Mouse (Mus musculus) heart, embryonic 14.5 days (tissue): ENCODE measurements around the gene Tor1a. TPM values are rescaled to one million over a fixed set of nuclear protein-coding genes. Genes with fewer than 3 reads are reported as not detected.
"Not testable (repeated sequence)": the region's sequence is repeated elsewhere in the genome, so short reads cannot be mapped to it uniquely, and the experiment has no call there.

ENCODE experiments used
- ATAC-seq: fragments of 200-750 bp; cut with Nextera tagmentation; 2 replicates; pipeline ENCODE4 v1.8.0; 2017; ENCODE audit warnings: low read depth, moderate TSS enrichment; ENCODE audit not compliant: insufficient number of reproducible peaks, insufficient read depth, low FRiP score
- H3K27ac ChIP-seq, 2 experiments: fragments of 200-500 bp in 1 of 2; fragments of 300-500 bp in 1 of 2; sonication (generic) in 1 of 2; replicated peaks in 1 of 2; 2 replicates each; pipeline ENCODE4 v1.5.1; 2012 to 2014; ENCODE audit warnings: low read depth in 2 of 2, low read length in 2 of 2, control low read depth in 1 of 2, mild to moderate bottlenecking in 1 of 2, mixed read lengths in 1 of 2; ENCODE audit not compliant: control insufficient read depth in 1 of 2, insufficient read depth in 1 of 2
- H3K27me3 ChIP-seq: fragments of 300-500 bp; sonication (generic); 2 replicates; pipeline ENCODE4 v1.6.1; 2014; ENCODE audit warnings: mild to moderate bottlenecking, low read length, control low read depth; ENCODE audit not compliant: control insufficient read depth, insufficient read depth
- H3K36me3 ChIP-seq: fragments of 300-500 bp; sonication (generic); 2 replicates; pipeline ENCODE4 v1.6.1; 2014; ENCODE audit warnings: mild to moderate bottlenecking, control low read depth, low read length, mixed read lengths; ENCODE audit not compliant: control insufficient read depth, insufficient read depth
- H3K4me1 ChIP-seq, 2 experiments: fragments of 200-500 bp in 1 of 2; fragments of 300-500 bp in 1 of 2; sonication (generic) in 1 of 2; 2 replicates each; pipeline ENCODE4 v1.6.1; 2012 to 2014; ENCODE audit warnings: low read length in 2 of 2, control low read depth in 1 of 2, mixed read lengths in 1 of 2; ENCODE audit not compliant: control insufficient read depth in 2 of 2, insufficient read depth in 2 of 2
- H3K4me2 ChIP-seq: fragments of 300-500 bp; sonication (generic); 2 replicates; pipeline ENCODE4 v1.6.1; 2014; ENCODE audit warnings: mild to moderate bottlenecking, low read length
- H3K4me3 ChIP-seq, 2 experiments: fragments of 200-500 bp in 1 of 2; fragments of 300-500 bp in 1 of 2; sonication (generic) in 1 of 2; 2 replicates each; pipeline ENCODE4 v1.5.1; 2012 to 2014; ENCODE audit warnings: low read length in 2 of 2, mild to moderate bottlenecking in 2 of 2, control low read depth in 1 of 2, low read depth in 1 of 2, moderate library complexity in 1 of 2; ENCODE audit not compliant: control insufficient read depth in 1 of 2, insufficient read depth in 1 of 2
- H3K9ac ChIP-seq: fragments of 300-500 bp; sonication (generic); 2 replicates; pipeline ENCODE4 v1.6.1; 2014; ENCODE audit warnings: mild to moderate bottlenecking, low read length
- H3K9me3 ChIP-seq: fragments of 300-500 bp; sonication (generic); 2 replicates; pipeline ENCODE4 v1.6.1; 2016; ENCODE audit warnings: low read length, control low read depth; ENCODE audit not compliant: control insufficient read depth
- WGBS: fragments of 180-500 bp; shearing (Covaris S2); extraction: QIAGEN DNeasy Blood & Tissue Kit; methylation state at CpG from one replicate; pipeline ENCODE4 v1.1.7; 2014; 5-methylcytosine and 5-hydroxymethylcytosine counted together
- polyA plus RNA-seq: library from polyadenylated mRNA; unstranded; fragments of >200 nt; fragmentation: Nextera tagmentation; extraction: Ambion mirVana; gene quantifications from 2 replicates; pipeline ENCODE4 v1.2.1, GENCODE M21; 2014

The Tor1a gene
- polyA plus RNA-seq, 1 experiment from 2014 or later = 48.8 TPM

GRCm38 (mm10) chr2:30933032-30933431 lies 34.7 kb downstream of the Tor1a start:
- no peak overlapping the region for H3K4me2 ChIP-seq
- H3K9me3 ChIP-seq = no peaks in the 10 kb centered on the region
- H3K4me3 ChIP-seq = no peak overlapping the region
- H3K9ac ChIP-seq = no peak overlapping the region
- peaks cover 5 to 9% of the 10 kb centered on the region in 2 experiments; a peak in 3 of 4 replicates for H3K4me1 ChIP-seq
- no peak for ATAC-seq
- H3K36me3 ChIP-seq = no peaks in the 10 kb centered on the region
- no peak overlapping the region for H3K27ac ChIP-seq
- no peaks in the 10 kb centered on the region for H3K27me3 ChIP-seq
- WGBS = 67% methylated on average over 6 of the region's 6 CpGs

GRCm38 (mm10) chr2:30931922-30932321 lies 35.8 kb downstream of the Tor1a start:
- Histone ChIP-seq H3K9me3 (no peaks in the 10 kb centered on the region), H3K4me2 (no peak overlapping the region), H3K27ac (no peak overlapping the region), H3K27me3 (no peaks in the 10 kb centered on the region), H3K9ac (no peak overlapping the region), H3K4me1 (peaks cover 15 to 18% of the 10 kb centered on the region in 2 experiments), H3K36me3 (no peaks in the 10 kb centered on the region), H3K4me3 (no peak overlapping the region)
- no peak for ATAC-seq
- 84% methylated on average over 3 of the region's 3 CpGs for WGBS

GRCm38 (mm10) chr2:30930846-30931245 lies 36.9 kb downstream of the Tor1a start:
- 80% methylated on average over 2 of the region's 2 CpGs for WGBS
- H3K9ac ChIP-seq, H3K27ac ChIP-seq: not testable (repeated sequence)

GRCm38 (mm10) chr2:30929483-30930045 lies 38.2 kb downstream of the Tor1a start, which contains the start of gene Ptges:
Gene Ptges (minus strand): TSS chr2:30929863.
- H3K4me3 ChIP-seq = peak within 1 kb of the TSS; percentile 18 to 34; a peak in 3 of 4 replicates
- no peak within 1 kb of the TSS for H3K27ac ChIP-seq
- H3K36me3 ChIP-seq = no peaks in the 10 kb centered on the region
- H3K9me3 ChIP-seq = no peaks in the 10 kb centered on the region
- 1% methylated on average over 23 of the region's 23 CpGs for WGBS
- H3K4me2 ChIP-seq = peak within 1 kb of the TSS; percentile 63
- ATAC-seq = peak; percentile 35
- H3K9ac ChIP-seq = peak within 1 kb of the TSS; percentile 18; the same call in 1 of the 2 replicates
- H3K4me1 ChIP-seq = peaks cover 21 to 22% of the 10 kb centered on the region in 2 experiments
- no peaks in the 10 kb centered on the region for H3K27me3 ChIP-seq

More at GRCm38 (mm10) chr2:30930846-30931245, 36.9 kb downstream of the Tor1a start:
- peaks cover 21 to 22% of the 10 kb centered on the region in 2 experiments for H3K4me1 ChIP-seq
- not testable (repeated sequence) for H3K36me3 ChIP-seq, H3K27me3 ChIP-seq, ATAC-seq, H3K4me2 ChIP-seq, H3K9me3 ChIP-seq, H3K4me3 ChIP-seq

GRCm38 (mm10) chr2:30928893-30929482 lies 38.7 kb downstream of the Tor1a start:
- Histone ChIP-seq H3K4me2 (peak overlapping the region; percentile 63), H3K4me3 (no peak overlapping the region), H3K4me1 (peaks cover 21 to 22% of the 10 kb centered on the region in 2 experiments), H3K27ac (no peak overlapping the region), H3K27me3 (no peaks in the 10 kb centered on the region), H3K9ac (no peak overlapping the region), H3K36me3 (no peaks in the 10 kb centered on the region), H3K9me3 (no peaks in the 10 kb centered on the region)
- no peak for ATAC-seq
- WGBS = 30% methylated on average over 12 of the region's 12 CpGs

- no peaks in the 10 kb centered on the region for H3K9me3 ChIP-seq
- no peak overlapping the region for H3K9ac ChIP-seq
- H3K27me3 ChIP-seq = no peaks in the 10 kb centered on the region
- no peak overlapping the region for H3K4me3 ChIP-seq
- peaks cover 21 to 22% of the 10 kb centered on the region in 2 experiments for H3K4me1 ChIP-seq
- H3K27ac ChIP-seq = peak overlapping the region in 1 of 2 experiments; percentile 76; a peak in 2 of 4 replicates
- 25% methylated on average over 14 of the region's 14 CpGs for WGBS
- H3K36me3 ChIP-seq = no peaks in the 10 kb centered on the region
- H3K4me2 ChIP-seq = no peak overlapping the region
- no peak for ATAC-seq
Measured at GRCm38 (mm10) chr2:30927844-30928628, 39.7 kb downstream of the Tor1a start.

- Histone ChIP-seq H3K4me3 (no peak overlapping the region), H3K27me3 (no peaks in the 10 kb centered on the region), H3K36me3 (no peaks in the 10 kb centered on the region), H3K27ac (peak overlapping the region; percentile 66 to 76), H3K4me2 (no peak overlapping the region), H3K9me3 (no peaks in the 10 kb centered on the region), H3K4me1 (peaks cover 21 to 22% of the 10 kb centered on the region in 2 experiments), H3K9ac (peak overlapping the region; percentile 43; the same call in 1 of the 2 replicates)
- ATAC-seq = no peak
- 27% methylated on average over 9 of the region's 9 CpGs for WGBS
Measured at GRCm38 (mm10) chr2:30927151-30927781, 40.5 kb downstream of the Tor1a start.
